Comparison of ENCODE assay signal across 24 mouse cellular contexts in genomic region chr19:57877343-57877742, GRCm38 (mm10).
"Had no signal": no experiment of that assay in that cellular context is flagged by ENCODE, and none has a peak within 500 bp of the region (broad histone marks: within the 10 kb centered on the region; RNA-seq: fewer than 3 reads in every experiment).

No protein-coding gene starts in this region.

- H3K9me3 ChIP-seq: heart, embryonic 13.5 days; heart, embryonic 15.5 days; hindbrain, embryonic 13.5 days; hindbrain, embryonic 15.5 days; intestine, embryonic 15.5 days; limb, embryonic 13.5 days; limb, embryonic 15.5 days; liver, embryonic 13.5 days; liver, embryonic 15.5 days had no signal

- H3K4me3 ChIP-seq: heart, adult 2 months; heart, embryonic 13.5 days; heart, embryonic 15.5 days; hindbrain, embryonic 13.5 days; hindbrain, embryonic 15.5 days; intestine, embryonic 15.5 days; limb, embryonic 13.5 days; limb, embryonic 15.5 days; liver, embryonic 13.5 days; liver, embryonic 15.5 days had no signal

- DNase-seq: forebrain, postnatal 0 days; gastrocnemius, postnatal 14 days; gastrocnemius, postnatal 36 days; heart, adult 2 months; heart, postnatal 14 days; heart, postnatal 36 days; kidney, adult 11 months; kidney, adult 8-10 months; kidney, postnatal 14 days; kidney, postnatal 36 days; layer of hippocampus, adult 9-11 months; layer of hippocampus, postnatal 36 days; left cerebral cortex, postnatal 4 days; liver, embryonic 13.5 days had no signal

- H3K4me2 ChIP-seq: heart, embryonic 11.5 days; heart, embryonic 13.5 days; heart, embryonic 15.5 days; hindbrain, embryonic 13.5 days; hindbrain, embryonic 15.5 days; intestine, embryonic 15.5 days; limb, embryonic 13.5 days; limb, embryonic 15.5 days; liver, embryonic 13.5 days; liver, embryonic 15.5 days had no signal

- H3K4me1 ChIP-seq: heart, embryonic 13.5 days; heart, embryonic 15.5 days; hindbrain, embryonic 13.5 days; hindbrain, embryonic 15.5 days; intestine, embryonic 15.5 days; liver, embryonic 15.5 days had no signal

- H3K36me3 ChIP-seq: heart, embryonic 15.5 days; hindbrain, embryonic 13.5 days; hindbrain, embryonic 15.5 days; intestine, embryonic 15.5 days; limb, embryonic 13.5 days; limb, embryonic 15.5 days; liver, embryonic 13.5 days; liver, embryonic 15.5 days had no signal

- H3K9ac ChIP-seq: forebrain, postnatal 0 days; heart, embryonic 13.5 days; heart, embryonic 15.5 days; hindbrain, embryonic 13.5 days; hindbrain, embryonic 15.5 days; intestine, embryonic 15.5 days; limb, embryonic 13.5 days; limb, embryonic 15.5 days; liver, embryonic 13.5 days; liver, embryonic 15.5 days had no signal

- H3K27me3 ChIP-seq: heart, embryonic 13.5 days; heart, embryonic 15.5 days; hindbrain, embryonic 13.5 days; hindbrain, embryonic 15.5 days; intestine, embryonic 15.5 days; limb, embryonic 13.5 days; limb, embryonic 15.5 days; liver, embryonic 13.5 days; liver, embryonic 15.5 days had no signal

- H3K27ac ChIP-seq: heart, adult 2 months; heart, embryonic 13.5 days; heart, embryonic 15.5 days; hindbrain, embryonic 13.5 days; hindbrain, embryonic 15.5 days; hindbrain, postnatal 0 days; intestine, embryonic 15.5 days; limb, embryonic 13.5 days; limb, embryonic 15.5 days; liver, embryonic 13.5 days; liver, embryonic 15.5 days had no signal

- ATAC-seq: forebrain, postnatal 0 days; hindbrain, postnatal 0 days; intestine, embryonic 15.5 days had no signal
